Mouse (Mus musculus): ENCODE measurements around the gene Gm20824. TPM values are rescaled to one million over a fixed set of nuclear protein-coding genes. Genes with fewer than 3 reads are reported as not detected.
"Not testable (repeated sequence)": the region's sequence is repeated elsewhere in the genome, so short reads cannot be mapped to it uniquely, and the experiment has no call there.

Gene Gm20824
- not detected for total RNA-seq (2021)

- not testable (repeated sequence) for DNase-seq
Measured at GRCm38 (mm10) chrY:8257607-8258006, at the start of gene Gm20824. Gene Gm20824 (plus strand): TSS chrY:8257907.

Other genes with a start within 250 kb of the Gm20824 start
- not detected for gene Gm20825, start 186.4 kb upstream of the Gm20824 start, total RNA-seq (2021)